Mouse (Mus musculus) CD4-positive naive resting alpha-beta T cell, adult 57 days (primary cell): ENCODE data around the gene Bpifb9b. TPM values are rescaled to one million over a fixed set of nuclear protein-coding genes. Genes with fewer than 3 reads are reported as not detected.

Experiments used
- total RNA-seq: library from RNA; stranded (reverse); gene quantifications from one replicate; pipeline ENCODE4 v1.2.4, GENCODE M21; 2023

Gene Bpifb9b
- not detected for total RNA-seq

DNA sequence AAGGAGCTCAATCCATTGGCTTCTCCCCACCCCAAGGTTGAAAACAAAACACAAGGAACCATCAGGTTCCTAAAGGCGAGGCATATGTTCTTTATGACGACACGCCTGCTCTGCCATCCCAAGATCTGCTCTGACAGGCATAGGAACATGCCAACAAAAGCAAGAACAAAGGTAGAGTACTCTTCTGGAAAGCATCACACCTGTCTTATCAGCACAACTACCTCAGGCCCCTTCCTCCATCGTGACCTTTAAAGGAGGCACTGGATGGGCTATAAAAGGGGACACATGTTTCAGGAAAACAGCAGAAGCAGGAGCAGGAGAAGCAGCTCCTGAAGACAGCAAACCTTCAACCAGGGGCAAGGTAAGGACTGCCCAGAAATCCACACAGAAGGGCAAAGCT lies at the start of gene Bpifb9b:
Gene Bpifb9b (plus strand): TSS at position 301 of the 400 bp plus-strand sequence.

DNA sequence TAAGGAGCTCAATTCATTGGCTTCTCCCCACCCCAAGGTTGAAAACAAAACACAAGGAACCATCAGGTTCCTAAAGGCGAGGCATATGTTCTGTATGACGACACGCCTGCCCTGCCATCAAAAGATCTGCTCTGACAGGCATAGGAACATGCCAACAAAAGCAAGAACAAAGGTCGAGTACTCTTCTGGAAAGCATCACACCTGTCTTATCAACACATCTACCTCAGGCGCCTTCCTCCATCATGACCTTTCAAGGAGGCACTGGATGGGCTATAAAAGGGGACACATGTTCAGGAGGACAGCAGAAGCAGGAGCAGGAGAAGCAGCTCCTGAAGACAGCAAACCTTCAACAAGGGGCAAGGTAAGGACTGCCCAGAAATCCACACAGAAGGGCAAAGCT lies 49.5 kb upstream of the Bpifb9b start, which contains the start of gene Bpifb9a:
Gene Bpifb9a (plus strand): TSS at position 301 of the 400 bp plus-strand sequence.

Other genes with a start within 250 kb of the Bpifb9b start
- not detected for gene Bpifa3, start 176.9 kb upstream of the Bpifb9b start, total RNA-seq
- gene Bpifa1, start 164.3 kb upstream of the Bpifb9b start, total RNA-seq: not detected
- not detected for gene Bpifa5, start 144.6 kb upstream of the Bpifb9b start, total RNA-seq
- gene Bpifb1, start 116.4 kb upstream of the Bpifb9b start, total RNA-seq: not detected
- gene Bpifb5, start 83.5 kb upstream of the Bpifb9b start, total RNA-seq: not detected
- gene Bpifb9a, start 49.4 kb upstream of the Bpifb9b start, total RNA-seq: not detected
- 15.8 TPM for gene Cdk5rap1, start 65.8 kb downstream of the Bpifb9b start, total RNA-seq
- gene Snta1, start 100.9 kb downstream of the Bpifb9b start, total RNA-seq: 0.68 TPM
- gene Cbfa2t2, start 129.3 kb downstream of the Bpifb9b start, total RNA-seq: 36.3 TPM
- gene 1700003F12Rik, start 239.9 kb downstream of the Bpifb9b start, total RNA-seq: 0.89 TPM
- gene Actl10, start 244.5 kb downstream of the Bpifb9b start, total RNA-seq: 1.2 TPM